Mouse (Mus musculus): ENCODE results near the gene Wdr27.
"Not testable (repeated sequence)": the region's sequence is repeated elsewhere in the genome, so short reads cannot be mapped to it uniquely, and the experiment has no call there.

Wdr27 gene

GRCm38 (mm10) chr17:14930697-14931096, 12.3 kb downstream of the Wdr27 start:
- DNase-seq (ENCODE audit: low spot score in 2 of 2), result no peak

- DNase-seq (ENCODE audit: low spot score in 2 of 2), result no peak
These were observed 14.3 kb downstream of the Wdr27 start for GRCm38 (mm10) chr17:14928631-14929030.

- no peak for DNase-seq (ENCODE audit: low spot score in 2 of 2)
These were observed 15.2 kb downstream of the Wdr27 start for GRCm38 (mm10) chr17:14927644-14928218.

GRCm38 (mm10) chr17:14921582-14921981, 21.4 kb downstream of the Wdr27 start:
- DNase-seq (ENCODE audit: low spot score in 2 of 2), result no peak

- no peak for DNase-seq (ENCODE audit: low spot score in 2 of 2)
These were observed 25.1 kb downstream of the Wdr27 start for GRCm38 (mm10) chr17:14917866-14918265.

- DNase-seq (ENCODE audit: low spot score in 2 of 2), result no peak
These were observed 28.6 kb downstream of the Wdr27 start for GRCm38 (mm10) chr17:14914401-14914800.

- DNase-seq (ENCODE audit: low spot score in 2 of 2), result no peak
These were observed 30.0 kb downstream of the Wdr27 start for GRCm38 (mm10) chr17:14912981-14913380.

- no peak for DNase-seq (ENCODE audit: low spot score in 2 of 2)
These were observed 30.5 kb downstream of the Wdr27 start for GRCm38 (mm10) chr17:14912420-14912819.

GRCm38 (mm10) chr17:14910771-14911170, 32.2 kb downstream of the Wdr27 start:
- DNase-seq (ENCODE audit: low spot score in 2 of 2), result no peak

GRCm38 (mm10) chr17:14909331-14909730, 33.6 kb downstream of the Wdr27 start:
- DNase-seq (ENCODE audit: low spot score in 2 of 2), result no peak

GRCm38 (mm10) chr17:14907136-14907535, 35.8 kb downstream of the Wdr27 start:
- no peak for DNase-seq (ENCODE audit: low spot score in 2 of 2)

- no peak for DNase-seq (ENCODE audit: low spot score in 2 of 2)
These were observed 36.3 kb downstream of the Wdr27 start for GRCm38 (mm10) chr17:14906611-14907010.

GRCm38 (mm10) chr17:14904637-14905265, 38.2 kb downstream of the Wdr27 start:
- peak; percentile 53 to 78 for DNase-seq (ENCODE audit: low spot score in 2 of 2)

- DNase-seq (ENCODE audit: low spot score in 2 of 2), result no peak
These were observed 38.8 kb downstream of the Wdr27 start for GRCm38 (mm10) chr17:14904206-14904605.

GRCm38 (mm10) chr17:14903212-14903611, 39.7 kb downstream of the Wdr27 start:
- no peak for DNase-seq (ENCODE audit: low spot score in 2 of 2)

GRCm38 (mm10) chr17:14898972-14899371, 44.0 kb downstream of the Wdr27 start:
- no peak for DNase-seq (ENCODE audit: low spot score in 2 of 2)

- not testable (repeated sequence) for DNase-seq (ENCODE audit: low spot score in 2 of 2)
These were observed 47.9 kb downstream of the Wdr27 start for GRCm38 (mm10) chr17:14895058-14895457.

- no peak for DNase-seq (ENCODE audit: low spot score in 2 of 2)
These were observed 56.0 kb downstream of the Wdr27 start for GRCm38 (mm10) chr17:14886933-14887332.

- no peak for DNase-seq (ENCODE audit: low spot score in 2 of 2)
These were observed 68.2 kb downstream of the Wdr27 start for GRCm38 (mm10) chr17:14874656-14875204.

GRCm38 (mm10) chr17:14860220-14860619, 82.7 kb downstream of the Wdr27 start:
- no peak for DNase-seq (ENCODE audit: low spot score in 2 of 2)

GRCm38 (mm10) chr17:14847709-14848108, 95.2 kb downstream of the Wdr27 start:
- no peak for DNase-seq (ENCODE audit: low spot score in 2 of 2)

- no peak for DNase-seq (ENCODE audit: low spot score in 2 of 2)
These were observed 96.1 kb downstream of the Wdr27 start for GRCm38 (mm10) chr17:14846880-14847279.

GRCm38 (mm10) chr17:14826715-14827295, 116.2 kb downstream of the Wdr27 start:
- DNase-seq (ENCODE audit: low spot score in 2 of 2), result no peak

Data from frontal cortex, postnatal 25 days (tissue).